Mouse (Mus musculus): ENCODE data around the gene Katnal1.

DNA sequence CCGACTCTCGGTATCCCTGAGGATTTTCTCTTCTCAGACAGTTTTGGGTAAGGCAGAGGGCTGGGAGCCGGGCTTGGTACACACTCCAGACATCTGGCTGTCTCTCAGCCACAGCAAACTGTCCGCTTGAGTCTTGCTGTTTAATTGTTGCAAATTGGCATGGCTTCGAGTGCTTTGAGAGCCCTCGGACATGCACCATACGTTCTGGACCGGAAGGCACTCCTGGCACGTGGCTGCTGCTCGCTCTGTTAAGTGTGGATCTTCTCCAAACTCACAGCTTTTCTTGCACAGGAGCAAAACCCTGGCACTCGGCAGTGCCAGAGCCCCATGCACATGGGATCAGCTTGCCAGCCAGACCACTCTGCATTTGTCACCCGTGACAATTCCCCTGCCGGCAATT, 106.3 kb downstream of the Katnal1 start:
- no peak for TF ChIP-seq EP300 (IDR thresholded peaks at IDR 0.05; ENCODE audit: low read depth)
- TF ChIP-seq CTCF (IDR thresholded peaks at IDR 0.05; ENCODE audit: low read depth), result no peak
